Mouse (Mus musculus): ENCODE measurements around the gene Hcrt.

Hcrt gene

GRCm38 (mm10) chr11:100735954-100736745 is 26.6 kb downstream of the Hcrt start:
- peak; percentile 15 for DNase-seq (ENCODE audit: low spot score)

GRCm38 (mm10) chr11:100735134-100735865 is 27.4 kb downstream of the Hcrt start:
- DNase-seq (ENCODE audit: low spot score), result peak; percentile 22

GRCm38 (mm10) chr11:100730477-100731205 is 32.1 kb downstream of the Hcrt start:
- DNase-seq (ENCODE audit: low spot score), result no peak

- no peak for DNase-seq (ENCODE audit: low spot score)
These were observed 32.8 kb downstream of the Hcrt start for GRCm38 (mm10) chr11:100729976-100730375.

- DNase-seq (ENCODE audit: low spot score), result no peak
These were observed 34.1 kb downstream of the Hcrt start for GRCm38 (mm10) chr11:100728601-100729000.

- no peak for DNase-seq (ENCODE audit: low spot score)
These were observed 35.5 kb downstream of the Hcrt start for GRCm38 (mm10) chr11:100727201-100727600.

GRCm38 (mm10) chr11:100724919-100725512 is 37.7 kb downstream of the Hcrt start:
- DNase-seq (ENCODE audit: low spot score), result no peak

- DNase-seq (ENCODE audit: low spot score), result no peak
These were observed 40.2 kb downstream of the Hcrt start for GRCm38 (mm10) chr11:100722493-100723028.

- no peak for DNase-seq (ENCODE audit: low spot score)
These were observed 40.8 kb downstream of the Hcrt start for GRCm38 (mm10) chr11:100721776-100722492.

GRCm38 (mm10) chr11:100721254-100721653 is 41.5 kb downstream of the Hcrt start:
- no peak for DNase-seq (ENCODE audit: low spot score)

GRCm38 (mm10) chr11:100720345-100720744 is 42.4 kb downstream of the Hcrt start:
- no peak for DNase-seq (ENCODE audit: low spot score)

GRCm38 (mm10) chr11:100719893-100720292 is 42.8 kb downstream of the Hcrt start:
- no peak for DNase-seq (ENCODE audit: low spot score)

- DNase-seq (ENCODE audit: low spot score), result no peak
These were observed 43.4 kb downstream of the Hcrt start for GRCm38 (mm10) chr11:100719312-100719711.

GRCm38 (mm10) chr11:100718866-100719265 is 43.9 kb downstream of the Hcrt start:
- no peak for DNase-seq (ENCODE audit: low spot score)

GRCm38 (mm10) chr11:100718462-100718861 is 44.3 kb downstream of the Hcrt start:
- no peak for DNase-seq (ENCODE audit: low spot score)

GRCm38 (mm10) chr11:100716649-100717048 is 46.1 kb downstream of the Hcrt start:
- DNase-seq (ENCODE audit: low spot score), result no peak

- no peak for DNase-seq (ENCODE audit: low spot score)
These were observed 47.8 kb downstream of the Hcrt start for GRCm38 (mm10) chr11:100714948-100715347.

- DNase-seq (ENCODE audit: low spot score), result peak; percentile 53
These were observed 48.2 kb downstream of the Hcrt start for GRCm38 (mm10) chr11:100714534-100714915.

GRCm38 (mm10) chr11:100713735-100714533 is 48.8 kb downstream of the Hcrt start, which contains the start of gene Hspb9:
TSS of gene Hspb9 (plus strand) at chr11:100713850.
- peak; percentile 77 for DNase-seq (ENCODE audit: low spot score)

- no peak for DNase-seq (ENCODE audit: low spot score)
These were observed 49.6 kb downstream of the Hcrt start for GRCm38 (mm10) chr11:100713174-100713573.

Data from T-cell, adult 2 months (primary cell).